Mouse (Mus musculus) lung, postnatal 0 days (tissue): Measurements from ENCODE around the gene Trim2.

Experiments used
- CTCF ChIP-seq: IDR thresholded peaks from 2 replicates; pipeline ENCODE4 v1.5.1; 2016; ENCODE audit warnings: antibody characterized with exemption, mild to moderate bottlenecking
- EP300 ChIP-seq: IDR thresholded peaks from 2 replicates; pipeline ENCODE4 v1.6.1; 2016; ENCODE audit warnings: antibody characterized with exemption, mild to moderate bottlenecking, control low read depth

GRCm38 (mm10) chr3:84205650-84206049 lies 101.0 kb downstream of the Trim2 start:
- TF ChIP-seq CTCF (no peak), EP300 (no peak)
